Mouse (Mus musculus) lung, postnatal 0 days (tissue): ENCODE data around the gene Celsr1.

ENCODE experiments used
- CTCF ChIP-seq: IDR thresholded peaks from 2 replicates; pipeline ENCODE4 v1.5.1; 2016; ENCODE audit warnings: antibody characterized with exemption, mild to moderate bottlenecking
- EP300 ChIP-seq: IDR thresholded peaks from 2 replicates; pipeline ENCODE4 v1.6.1; 2016; ENCODE audit warnings: antibody characterized with exemption, mild to moderate bottlenecking, control low read depth

GRCm38 (mm10) chr15:85913605-85914004, 120.0 kb downstream of the Celsr1 start:
- TF ChIP-seq CTCF = peak; percentile 90
- TF ChIP-seq EP300 = no peak
